Comparison of ENCODE assay signal across 7 mouse cellular contexts in genomic region chr5:125404536-125404902, GRCm38 (mm10). TPM values are rescaled to one million over a fixed set of nuclear protein-coding genes. Genes with fewer than 3 reads are reported as not detected.
DNase-seq lines count a peak whose midpoint lies in the region; ATAC-seq and TF ChIP-seq lines count a peak whose summit lies in the region.

No protein-coding gene starts in this region.

- no peaks in the 10 kb centered on the region for H3K9me3 ChIP-seq in lung, embryonic 15.5 days
- no peaks in the 10 kb centered on the region for H3K9me3 ChIP-seq in embryonic facial prominence, embryonic 11.5 days (replicated peaks; ENCODE audit: control insufficient read depth, low read length)
- no peaks in the 10 kb centered on the region for H3K9me3 ChIP-seq in hindbrain, postnatal 0 days (ENCODE audit: low read length)
- H3K9me3 ChIP-seq in neural tube, embryonic 12.5 days = no peaks in the 10 kb centered on the region

- H3K4me3 ChIP-seq in lung, embryonic 15.5 days = peak overlapping the region; percentile 53
- peak overlapping the region; percentile 59 for H3K4me3 ChIP-seq in embryonic facial prominence, embryonic 11.5 days (ENCODE audit: low read depth, low read length)
- H3K4me3 ChIP-seq in hindbrain, postnatal 0 days (ENCODE audit: low read length) = peak overlapping the region; percentile 46
- peak overlapping the region; percentile 58 for H3K4me3 ChIP-seq in neural tube, embryonic 12.5 days

- peak overlapping the region; percentile 88 for H3K27ac ChIP-seq in lung, embryonic 15.5 days
- H3K27ac ChIP-seq in embryonic facial prominence, embryonic 11.5 days (replicated peaks; ENCODE audit: low read depth, low read length) = peak overlapping the region; percentile 42; the same call in 1 of the 2 replicates
- H3K27ac ChIP-seq in hindbrain, postnatal 0 days = peak overlapping the region; percentile 92
- peak overlapping the region; percentile 60 for H3K27ac ChIP-seq in neural tube, embryonic 12.5 days

- intact Hi-C loops in left cerebral cortex, postnatal 4 days (cut with DNase I) = no loop called here

- WGBS in lung, embryonic 15.5 days = under 1% methylated on average over 7 of the region's 7 CpGs
- WGBS in embryonic facial prominence, embryonic 11.5 days = 3% methylated on average over 7 of the region's 7 CpGs
- WGBS in hindbrain, postnatal 0 days = 1% methylated on average over 7 of the region's 7 CpGs
- WGBS in neural tube, embryonic 12.5 days = 2% methylated on average over 7 of the region's 7 CpGs

- no peaks in the 10 kb centered on the region for H3K27me3 ChIP-seq in lung, embryonic 15.5 days
- H3K27me3 ChIP-seq in embryonic facial prominence, embryonic 11.5 days (ENCODE audit: control insufficient read depth, insufficient read depth, low read length) = no peaks in the 10 kb centered on the region
- H3K27me3 ChIP-seq in hindbrain, postnatal 0 days (ENCODE audit: insufficient read depth, low read length) = no peaks in the 10 kb centered on the region
- no peaks in the 10 kb centered on the region for H3K27me3 ChIP-seq in neural tube, embryonic 12.5 days (replicated peaks)

- no peaks in the 10 kb centered on the region for H3K36me3 ChIP-seq in lung, embryonic 15.5 days
- H3K36me3 ChIP-seq in embryonic facial prominence, embryonic 11.5 days (replicated peaks; ENCODE audit: control insufficient read depth, insufficient read depth, low read depth, low read length) = no peaks in the 10 kb centered on the region
- no peaks in the 10 kb centered on the region for H3K36me3 ChIP-seq in hindbrain, postnatal 0 days (ENCODE audit: insufficient read depth, low read length)
- H3K36me3 ChIP-seq in neural tube, embryonic 12.5 days = no peaks in the 10 kb centered on the region

- peaks cover 21% of the 10 kb centered on the region for H3K4me1 ChIP-seq in lung, embryonic 15.5 days
- H3K4me1 ChIP-seq in embryonic facial prominence, embryonic 11.5 days (ENCODE audit: control insufficient read depth, insufficient read depth, low read length) = no peaks in the 10 kb centered on the region
- H3K4me1 ChIP-seq in hindbrain, postnatal 0 days (ENCODE audit: insufficient read depth, low read length) = peaks cover 6% of the 10 kb centered on the region
- peaks cover 16% of the 10 kb centered on the region for H3K4me1 ChIP-seq in neural tube, embryonic 12.5 days

- H3K4me2 ChIP-seq in lung, embryonic 15.5 days = peak overlapping the region; percentile 84
- peak overlapping the region; percentile 62 for H3K4me2 ChIP-seq in embryonic facial prominence, embryonic 11.5 days (ENCODE audit: low read depth, low read length)
- peak overlapping the region; percentile 83 for H3K4me2 ChIP-seq in hindbrain, postnatal 0 days (ENCODE audit: low read depth, low read length)
- peak overlapping the region; percentile 78 for H3K4me2 ChIP-seq in neural tube, embryonic 12.5 days (replicated peaks)

- TF ChIP-seq CTCF in hindbrain, postnatal 0 days (IDR thresholded peaks at IDR 0.05; ENCODE audit: low read depth) = no peak

- peak overlapping the region; percentile 53 for H3K9ac ChIP-seq in lung, embryonic 15.5 days
- H3K9ac ChIP-seq in embryonic facial prominence, embryonic 11.5 days (replicated peaks; ENCODE audit: low read length) = peak overlapping the region; percentile 30
- peak overlapping the region; percentile 67 for H3K9ac ChIP-seq in hindbrain, postnatal 0 days (replicated peaks; ENCODE audit: low read length)
- peak overlapping the region; percentile 41; the same call in 1 of the 2 replicates for H3K9ac ChIP-seq in neural tube, embryonic 12.5 days

- DNase-seq in lung, postnatal 36 days = no peak
- DNase-seq in embryonic facial prominence, embryonic 11.5 days (ENCODE audit: low spot score) = peak; percentile 52
- peak; percentile 58 for DNase-seq in hindbrain, postnatal 0 days (ENCODE audit: low spot score)
- no peak for DNase-seq in left cerebral cortex, postnatal 4 days
- no peak for DNase-seq in gastrocnemius, postnatal 10 days

- no peak for ATAC-seq in lung, embryonic 15.5 days (ENCODE audit: borderline replicate concordance, extremely low read depth, low FRiP score, low TSS enrichment)
- ATAC-seq in embryonic facial prominence, embryonic 11.5 days (replicated peaks; ENCODE audit: insufficient number of reproducible peaks, low FRiP score, low TSS enrichment, low read depth) = no peak
- ATAC-seq in hindbrain, postnatal 0 days = no peak
- no peak for ATAC-seq in neural tube, embryonic 12.5 days (ENCODE audit: low FRiP score, low read depth)

RNA-seq across cellular contexts. Expression of gene Ubc, which starts 14.5 kb away (rescaled TPM):
- 1,173 and 1,218 TPM in 2 replicates for polyA plus RNA-seq in lung, embryonic 15.5 days (2015; fragmentation: Nextera tagmentation; extraction: Ambion mirVana)
- polyA plus RNA-seq in embryonic facial prominence, embryonic 11.5 days (2014; fragmentation: Nextera tagmentation; extraction: Ambion mirVana) = 1,016 and 1,055 TPM in 2 replicates
- total RNA-seq in hindbrain, postnatal 0 days (2014; rRNA removed) = 911 and 1,042 TPM in 2 replicates
- 1,155 and 1,219 TPM in 2 replicates for polyA plus RNA-seq in hindbrain, postnatal 0 days (2015; fragmentation: Nextera tagmentation; extraction: Ambion mirVana)
- 1,083 and 1,154 TPM in 2 replicates for polyA plus RNA-seq in neural tube, embryonic 12.5 days (2016; fragmentation: Nextera tagmentation; extraction: Ambion mirVana)
- 100 to 1,000 TPM; 849 to 918 TPM for total RNA-seq in left cerebral cortex, postnatal 4 days (2021)
- 100 to 1,000 TPM; 703 to 712 TPM for total RNA-seq in gastrocnemius, postnatal 10 days (2021)

RNA-seq across cellular contexts. Expression of gene Gm10382, which starts 15.4 kb away (rescaled TPM):
- 0.56 and 0.73 TPM in 2 replicates for polyA plus RNA-seq in lung, embryonic 15.5 days (2015; fragmentation: Nextera tagmentation; extraction: Ambion mirVana)
- not detected in 2 replicates for polyA plus RNA-seq in embryonic facial prominence, embryonic 11.5 days (2014; fragmentation: Nextera tagmentation; extraction: Ambion mirVana)
- 1.3 TPM in 1 of 2 replicates, not detected in the other for total RNA-seq in hindbrain, postnatal 0 days (2014; rRNA removed)
- 0.48 and 0.66 TPM in 2 replicates for polyA plus RNA-seq in hindbrain, postnatal 0 days (2015; fragmentation: Nextera tagmentation; extraction: Ambion mirVana)
- 0.92 and 1.1 TPM in 2 replicates for polyA plus RNA-seq in neural tube, embryonic 12.5 days (2016; fragmentation: Nextera tagmentation; extraction: Ambion mirVana)
- under 1 TPM; 0.48 to 0.52 TPM for total RNA-seq in left cerebral cortex, postnatal 4 days (2021)
- total RNA-seq in gastrocnemius, postnatal 10 days (2021) = under 1 TPM; 0.19 to 0.36 TPM

RNA-seq across cellular contexts. Expression of gene Dhx37, which starts 29.4 kb away (rescaled TPM):
- polyA plus RNA-seq in lung, embryonic 15.5 days (2015; fragmentation: Nextera tagmentation; extraction: Ambion mirVana) = 9.9 and 11.7 TPM in 2 replicates
- polyA plus RNA-seq in embryonic facial prominence, embryonic 11.5 days (2014; fragmentation: Nextera tagmentation; extraction: Ambion mirVana) = 7.2 and 9.0 TPM in 2 replicates
- total RNA-seq in hindbrain, postnatal 0 days (2014; rRNA removed) = 15.8 and 27.5 TPM in 2 replicates
- polyA plus RNA-seq in hindbrain, postnatal 0 days (2015; fragmentation: Nextera tagmentation; extraction: Ambion mirVana) = 8.0 and 9.8 TPM in 2 replicates
- 15.0 and 15.6 TPM in 2 replicates for polyA plus RNA-seq in neural tube, embryonic 12.5 days (2016; fragmentation: Nextera tagmentation; extraction: Ambion mirVana)
- total RNA-seq in left cerebral cortex, postnatal 4 days (2021) = 10 to 100 TPM; 20.3 to 20.6 TPM
- total RNA-seq in gastrocnemius, postnatal 10 days (2021) = 1 to 10 TPM; 3.7 to 4.6 TPM

RNA-seq across cellular contexts. Expression of gene Bri3bp, which starts 36.8 kb away (rescaled TPM):
- 35.6 and 39.2 TPM in 2 replicates for polyA plus RNA-seq in lung, embryonic 15.5 days (2015; fragmentation: Nextera tagmentation; extraction: Ambion mirVana)
- polyA plus RNA-seq in embryonic facial prominence, embryonic 11.5 days (2014; fragmentation: Nextera tagmentation; extraction: Ambion mirVana) = 26.3 and 29.2 TPM in 2 replicates
- 89.3 and 91.2 TPM in 2 replicates for total RNA-seq in hindbrain, postnatal 0 days (2014; rRNA removed)
- polyA plus RNA-seq in hindbrain, postnatal 0 days (2015; fragmentation: Nextera tagmentation; extraction: Ambion mirVana) = 41.7 and 44.2 TPM in 2 replicates
- polyA plus RNA-seq in neural tube, embryonic 12.5 days (2016; fragmentation: Nextera tagmentation; extraction: Ambion mirVana) = 37.0 and 39.2 TPM in 2 replicates
- total RNA-seq in left cerebral cortex, postnatal 4 days (2021) = 10 to 100 TPM; 81.1 to 88.2 TPM
- total RNA-seq in gastrocnemius, postnatal 10 days (2021) = 1 to 10 TPM; 7.6 to 8.0 TPM

Comparison
In these comparisons a context has a peak if more than half of its experiments do, and no peak if none do; other contexts are left out.
1. H3K27ac ChIP-seq: peak in every context shown above with its lines; median percentile 92 in hindbrain, postnatal 0 days; 88 in lung, embryonic 15.5 days; 60 in neural tube, embryonic 12.5 days; 42 in embryonic facial prominence, embryonic 11.5 days.
2. DNase-seq: peak in embryonic facial prominence, embryonic 11.5 days (single experiment) and hindbrain, postnatal 0 days (single experiment); none in lung, postnatal 36 days (single experiment), left cerebral cortex, postnatal 4 days (single experiment) and gastrocnemius, postnatal 10 days (single experiment).
3. Peak in every context shown above with its lines, with median percentiles within 50 percentile points of each other: H3K4me2 ChIP-seq, H3K4me3 ChIP-seq and H3K9ac ChIP-seq.